Mouse (Mus musculus): ENCODE results near the gene Muc1. TPM values are rescaled to one million over a fixed set of nuclear protein-coding genes. Genes with fewer than 3 reads are reported as not detected.

Gene Muc1
- total RNA-seq (2014; rRNA removed) (1.3 and 1.6 TPM in 2 replicates), polyA plus RNA-seq (2015; fragmentation: Nextera tagmentation; extraction: Ambion mirVana) (0.27 and 0.35 TPM in 2 replicates)

DNA sequence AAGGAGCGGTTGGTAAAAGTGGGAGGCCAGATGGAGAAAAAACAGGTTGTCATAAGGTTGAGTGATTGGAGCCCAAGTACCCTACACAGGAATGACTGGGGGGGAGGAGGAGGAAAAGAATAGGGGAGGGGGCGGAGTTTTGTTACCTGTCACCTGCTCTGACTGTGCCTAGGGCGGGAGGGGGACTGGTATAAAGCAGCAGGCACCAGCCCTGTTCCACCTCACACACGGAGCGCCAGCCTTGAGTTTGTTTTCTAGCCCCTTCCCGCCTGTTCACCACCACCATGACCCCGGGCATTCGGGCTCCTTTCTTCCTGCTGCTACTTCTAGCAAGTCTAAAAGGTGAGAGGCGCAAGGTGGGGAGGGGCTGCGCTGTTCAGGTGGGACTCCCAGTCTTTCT, at the start of gene Muc1:
Muc1 (plus strand) TSS at position 222 of the 400 bp plus-strand sequence.
- peaks cover 10% of the 10 kb centered on the region for H3K36me3 ChIP-seq (ENCODE audit: insufficient read depth)
- DNase-seq: no peak
- peak within 1 kb of the TSS; percentile 91 for H3K4me2 ChIP-seq (ENCODE audit: low read depth)
- H3K27ac ChIP-seq (ENCODE audit: low read depth, low read length): peak within 1 kb of the TSS; percentile 80
- H3K27me3 ChIP-seq (ENCODE audit: insufficient read depth, low read length): no peaks in the 10 kb centered on the region
- peaks cover 28% of the 10 kb centered on the region for H3K4me1 ChIP-seq (ENCODE audit: insufficient read depth)
- peak within 1 kb of the TSS; percentile 45 for H3K4me3 ChIP-seq (ENCODE audit: low read depth, low read length)
- H3K9me3 ChIP-seq (ENCODE audit: low read length): no peaks in the 10 kb centered on the region
- H3K9ac ChIP-seq: peak within 1 kb of the TSS; percentile 33; the same call in 1 of the 2 replicates
- ATAC-seq: no peak
- 29% methylated on average over 10 of the region's 10 CpGs for WGBS
- no peak for TF ChIP-seq CTCF (IDR thresholded peaks at IDR 0.05; ENCODE audit: low read depth)

DNA sequence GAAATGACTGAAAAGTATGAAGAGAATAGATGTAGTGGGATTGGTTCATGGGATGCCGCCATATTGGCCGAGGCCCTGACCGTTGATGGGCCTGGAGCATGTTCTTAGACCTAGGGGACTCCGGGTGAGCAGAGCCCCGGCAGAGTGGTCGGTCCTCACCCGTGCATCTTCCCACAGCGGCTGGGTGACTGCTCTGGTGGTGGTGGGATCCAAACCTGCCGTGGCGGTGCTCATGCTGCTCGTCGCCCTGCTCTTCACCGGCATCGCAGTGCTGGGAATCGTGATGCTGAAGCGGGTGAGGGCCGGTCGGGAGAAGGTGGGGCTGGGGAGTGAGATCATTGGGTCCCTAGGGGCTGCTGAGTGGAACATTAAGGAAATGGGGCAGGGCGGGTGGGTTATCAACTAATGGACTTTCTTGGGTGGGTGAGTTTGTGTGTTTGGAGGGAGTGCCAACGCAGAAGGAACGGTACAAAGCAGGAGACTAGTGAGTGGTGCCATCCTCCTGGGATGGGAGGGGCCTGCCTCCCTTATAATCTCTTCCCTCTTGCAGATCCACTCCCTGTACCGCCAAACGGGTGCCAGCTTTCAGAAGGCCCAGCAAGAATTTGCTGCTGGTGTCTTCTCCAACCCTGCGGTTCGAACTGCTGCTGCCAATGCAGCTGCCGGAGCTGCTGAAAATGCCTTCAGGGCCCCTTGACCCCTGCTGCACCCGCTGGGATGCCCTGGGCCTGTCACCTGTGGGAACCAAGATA, 46.9 kb upstream of the Muc1 start:
- H3K4me2 ChIP-seq (ENCODE audit: low read depth): no peak overlapping the region
- DNase-seq (no peak), ATAC-seq (no peak)
- peaks cover 34% of the 10 kb centered on the region for H3K36me3 ChIP-seq (ENCODE audit: insufficient read depth)
- 95% methylated on average over 27 of the region's 27 CpGs for WGBS
- H3K9me3 ChIP-seq (ENCODE audit: low read length): no peaks in the 10 kb centered on the region
- H3K4me3 ChIP-seq (ENCODE audit: low read depth, low read length): no peak overlapping the region
- TF ChIP-seq CTCF (IDR thresholded peaks at IDR 0.05; ENCODE audit: low read depth): no peak
- H3K27ac ChIP-seq (ENCODE audit: low read depth, low read length): peak overlapping the region; percentile 89; the same call in 1 of the 2 replicates
- peaks cover 23% of the 10 kb centered on the region for H3K4me1 ChIP-seq (ENCODE audit: insufficient read depth)
- H3K27me3 ChIP-seq (ENCODE audit: insufficient read depth, low read length): no peaks in the 10 kb centered on the region
- H3K9ac ChIP-seq: no peak overlapping the region

DNA sequence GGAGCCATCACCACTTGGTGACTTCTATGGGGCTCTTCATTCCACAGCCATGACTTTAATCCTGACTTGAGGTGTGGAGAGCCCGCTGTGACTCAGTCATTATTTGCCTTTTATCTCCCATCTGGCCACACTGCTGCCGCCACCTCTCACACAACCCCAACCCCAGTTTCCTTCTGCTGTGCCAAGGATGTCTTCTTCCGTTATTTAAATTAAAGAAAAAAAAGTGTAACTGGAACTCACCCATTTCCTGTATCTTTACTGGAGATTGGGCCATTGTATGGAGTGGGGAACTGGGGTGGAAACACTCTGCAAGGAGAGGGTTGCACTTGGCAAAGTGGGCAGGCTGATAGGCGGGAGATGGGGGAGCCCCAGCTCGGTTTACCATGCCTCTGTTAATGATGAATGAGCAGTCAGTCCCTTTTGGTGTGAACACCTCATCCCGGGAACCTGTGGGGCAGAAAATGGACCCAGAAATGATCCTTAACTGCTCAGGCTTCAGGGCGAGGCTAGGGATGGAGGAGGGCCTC, 46.3 kb upstream of the Muc1 start:
- Histone ChIP-seq H3K4me2 (ENCODE audit: low read depth) (peak overlapping the region; percentile 93), H3K4me3 (ENCODE audit: low read depth, low read length) (peak overlapping the region; percentile 65), H3K4me1 (ENCODE audit: insufficient read depth) (peaks cover 23% of the 10 kb centered on the region), H3K27me3 (ENCODE audit: insufficient read depth, low read length) (no peaks in the 10 kb centered on the region), H3K9ac (peak overlapping the region; percentile 85), H3K27ac (ENCODE audit: low read depth, low read length) (peak overlapping the region; percentile 89), H3K36me3 (ENCODE audit: insufficient read depth) (peaks cover 40% of the 10 kb centered on the region), H3K9me3 (ENCODE audit: low read length) (no peaks in the 10 kb centered on the region)
- no peak for DNase-seq
- WGBS: 48% methylated on average over 7 of the region's 7 CpGs
- no peak for TF ChIP-seq CTCF (IDR thresholded peaks at IDR 0.05; ENCODE audit: low read depth)
- 0 out of 2 replicates have a peak, but pooled peaks have one; percentile 2 for ATAC-seq

DNA sequence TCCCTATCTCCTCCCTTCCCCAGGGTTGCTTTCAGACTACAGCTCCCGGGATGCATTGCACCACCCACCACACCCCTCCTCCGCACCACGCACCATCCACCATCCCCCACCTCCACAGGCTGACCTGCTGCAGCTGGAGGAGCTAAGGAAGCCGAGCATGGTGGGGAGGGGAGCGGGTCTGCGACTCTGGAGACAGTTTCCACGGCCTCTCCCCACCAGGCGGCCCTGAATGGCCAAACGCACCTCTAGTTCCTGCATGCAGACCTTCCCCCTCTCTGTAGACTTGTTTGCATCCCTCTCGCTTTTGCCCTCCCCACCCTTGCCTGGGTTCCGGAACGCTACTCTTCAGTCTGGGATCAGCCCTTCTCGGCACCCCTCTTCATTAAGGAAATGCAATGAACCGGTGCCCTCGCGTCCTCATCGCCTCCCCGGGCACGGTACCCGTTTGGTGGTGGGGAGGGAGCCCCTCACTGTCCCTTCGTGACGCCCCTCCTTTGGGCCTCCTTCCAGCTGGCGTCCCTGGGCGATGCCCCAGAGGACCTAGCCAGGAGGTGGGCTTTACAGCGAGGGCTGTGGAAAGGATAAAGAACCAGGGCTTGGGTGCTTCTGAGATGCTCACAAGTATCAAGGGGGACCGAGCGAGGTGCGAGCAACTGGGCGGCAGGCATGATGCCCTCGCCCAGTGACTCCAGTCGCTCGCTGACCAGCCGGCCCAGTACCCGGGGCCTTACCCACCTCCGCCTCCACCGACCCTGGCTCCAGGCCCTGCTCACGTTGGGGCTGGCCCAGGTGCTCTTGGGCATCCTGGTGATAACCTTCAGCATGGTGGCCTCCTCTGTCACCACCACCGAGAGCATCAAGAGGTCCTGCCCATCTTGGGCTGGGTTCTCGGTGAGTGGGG, 45.5 kb upstream of the Muc1 start, which contains the start of gene Fam189b:
Fam189b (plus strand) TSS at position 86 of the 901 bp plus-strand sequence.
- Histone ChIP-seq H3K9ac (peak within 1 kb of the TSS; percentile 85), H3K27me3 (ENCODE audit: insufficient read depth, low read length) (no peaks in the 10 kb centered on the region), H3K9me3 (ENCODE audit: low read length) (no peaks in the 10 kb centered on the region), H3K27ac (ENCODE audit: low read depth, low read length) (peak within 1 kb of the TSS; percentile 89), H3K4me1 (ENCODE audit: insufficient read depth) (peaks cover 20% of the 10 kb centered on the region), H3K4me2 (ENCODE audit: low read depth) (peak within 1 kb of the TSS; percentile 93), H3K4me3 (ENCODE audit: low read depth, low read length) (peak within 1 kb of the TSS; percentile 65), H3K36me3 (ENCODE audit: insufficient read depth) (peaks cover 47% of the 10 kb centered on the region)
- TF ChIP-seq CTCF (IDR thresholded peaks at IDR 0.05; ENCODE audit: low read depth): peak; percentile 34; the same call in 1 of the 2 replicates
- DNase-seq: peak; percentile 90
- 5% methylated on average over 39 of the region's 39 CpGs for WGBS
- ATAC-seq: peak; percentile 98

DNA sequence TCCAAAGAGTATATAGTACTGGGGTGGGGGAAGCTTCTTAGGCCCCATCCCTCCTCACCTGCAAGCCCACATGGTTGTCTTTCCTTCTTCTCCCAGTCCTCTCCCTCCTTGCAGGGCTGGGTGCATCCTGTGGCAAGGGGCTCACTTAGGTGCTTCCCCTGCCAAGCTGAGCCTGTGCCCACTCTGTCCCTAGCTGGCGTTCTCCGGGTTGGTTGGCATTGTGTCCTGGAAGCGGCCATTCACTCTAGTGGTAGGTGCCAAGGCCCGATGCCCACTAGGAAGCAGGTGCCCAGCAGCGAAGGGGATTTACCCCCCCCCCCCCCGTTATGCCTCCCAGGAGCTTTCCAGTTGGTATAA, 44.9 kb upstream of the Muc1 start:
- peak overlapping the region; percentile 89 for H3K27ac ChIP-seq (ENCODE audit: low read depth, low read length)
- peaks cover 15% of the 10 kb centered on the region; the same call in 1 of the 2 replicates for H3K4me1 ChIP-seq (ENCODE audit: insufficient read depth)
- ATAC-seq (no peak), DNase-seq (peak; percentile 39)
- peak overlapping the region; percentile 93 for H3K4me2 ChIP-seq (ENCODE audit: low read depth)
- no peak for TF ChIP-seq CTCF (IDR thresholded peaks at IDR 0.05; ENCODE audit: low read depth)
- no peaks in the 10 kb centered on the region for H3K27me3 ChIP-seq (ENCODE audit: insufficient read depth, low read length)
- H3K4me3 ChIP-seq (ENCODE audit: low read depth, low read length): peak overlapping the region; percentile 65
- 62% methylated on average over 6 of the region's 6 CpGs for WGBS
- peaks cover 51% of the 10 kb centered on the region for H3K36me3 ChIP-seq (ENCODE audit: insufficient read depth)
- peak overlapping the region; percentile 85 for H3K9ac ChIP-seq
- no peaks in the 10 kb centered on the region for H3K9me3 ChIP-seq (ENCODE audit: low read length)

DNA sequence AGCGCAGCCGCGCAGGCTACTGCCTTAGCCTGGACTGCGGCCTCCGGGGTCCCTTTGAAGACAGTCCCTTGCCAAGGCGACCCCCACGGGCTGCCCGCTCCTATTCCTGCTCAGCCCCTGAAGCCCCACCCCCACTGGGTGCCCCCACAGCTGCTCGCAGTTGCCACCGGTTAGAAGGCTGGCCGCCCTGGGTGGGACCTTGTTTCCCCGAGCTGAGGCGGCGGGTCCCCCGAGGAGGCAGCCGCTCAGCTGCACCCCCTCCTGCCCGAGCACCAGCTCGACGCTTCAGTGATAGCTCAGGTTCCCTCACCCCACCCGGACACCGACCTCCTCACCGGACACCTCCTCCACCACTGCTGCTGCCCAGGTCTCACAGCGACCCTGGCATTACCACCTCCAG, 41.7 kb upstream of the Muc1 start:
- Histone ChIP-seq H3K36me3 (ENCODE audit: insufficient read depth) (peaks cover 22% of the 10 kb centered on the region), H3K27me3 (ENCODE audit: insufficient read depth, low read length) (no peaks in the 10 kb centered on the region), H3K27ac (ENCODE audit: low read depth, low read length) (no peak overlapping the region), H3K4me1 (ENCODE audit: insufficient read depth) (peaks cover 15% of the 10 kb centered on the region; the same call in 1 of the 2 replicates), H3K9me3 (ENCODE audit: low read length) (no peaks in the 10 kb centered on the region), H3K9ac (no peak overlapping the region), H3K4me3 (ENCODE audit: low read depth, low read length) (no peak overlapping the region), H3K4me2 (ENCODE audit: low read depth) (no peak overlapping the region)
- 35% methylated on average over 23 of the region's 23 CpGs for WGBS
- no peak for TF ChIP-seq CTCF (IDR thresholded peaks at IDR 0.05; ENCODE audit: low read depth)
- ATAC-seq (no peak), DNase-seq (no peak)

Data from forebrain, postnatal 0 days (tissue).